Mouse (Mus musculus): ENCODE data around the gene Gprc5b. TPM values are rescaled to one million over a fixed set of nuclear protein-coding genes. Genes with fewer than 3 reads are reported as not detected.

Gprc5b gene
- polyA plus RNA-seq, 1 experiment from 2014 or later = 10.1 TPM

GRCm38 (mm10) chr7:118982586-118982985 lies 12.4 kb downstream of the Gprc5b start:
- 95% methylated on average over 4 of the region's 4 CpGs for WGBS
- peaks cover 77% of the 10 kb centered on the region for H3K36me3 ChIP-seq
- DNase-seq (ENCODE audit: low spot score) = no peak

GRCm38 (mm10) chr7:118981831-118982230 lies 13.2 kb downstream of the Gprc5b start:
- 94% methylated on average over 5 of the region's 5 CpGs for WGBS

More at GRCm38 (mm10) chr7:118982586-118982985, 12.4 kb downstream of the Gprc5b start:
- Histone ChIP-seq H3K9me3 (replicated peaks) (no peaks in the 10 kb centered on the region), H3K4me1 (peaks cover 39% of the 10 kb centered on the region), H3K27me3 (ENCODE audit: low read depth, poor library complexity, severe bottlenecking) (no peaks in the 10 kb centered on the region), H3K27ac (replicated peaks) (no peak overlapping the region), H3K4me3 (no peak overlapping the region)

GRCm38 (mm10) chr7:118981346-118981745 lies 13.7 kb downstream of the Gprc5b start:
- Histone ChIP-seq H3K4me3 (no peak overlapping the region), H3K9me3 (replicated peaks) (no peaks in the 10 kb centered on the region), H3K4me1 (peaks cover 41% of the 10 kb centered on the region), H3K27me3 (ENCODE audit: low read depth, poor library complexity, severe bottlenecking) (no peaks in the 10 kb centered on the region), H3K36me3 (peaks cover 78% of the 10 kb centered on the region), H3K27ac (replicated peaks) (no peak overlapping the region)
- 86% methylated on average over 4 of the region's 4 CpGs for WGBS
- DNase-seq (ENCODE audit: low spot score) = no peak

More at GRCm38 (mm10) chr7:118981831-118982230, 13.2 kb downstream of the Gprc5b start:
- Histone ChIP-seq H3K27ac (replicated peaks) (no peak overlapping the region), H3K4me3 (no peak overlapping the region), H3K36me3 (peaks cover 77% of the 10 kb centered on the region), H3K9me3 (replicated peaks) (no peaks in the 10 kb centered on the region), H3K4me1 (peaks cover 41% of the 10 kb centered on the region), H3K27me3 (ENCODE audit: low read depth, poor library complexity, severe bottlenecking) (no peaks in the 10 kb centered on the region)
- no peak for DNase-seq (ENCODE audit: low spot score)

GRCm38 (mm10) chr7:118979708-118980107 lies 15.3 kb downstream of the Gprc5b start:
- no peak for DNase-seq (ENCODE audit: low spot score)
- H3K36me3 ChIP-seq = peaks cover 93% of the 10 kb centered on the region
- H3K4me3 ChIP-seq = no peak overlapping the region
- no peaks in the 10 kb centered on the region for H3K27me3 ChIP-seq (ENCODE audit: low read depth, poor library complexity, severe bottlenecking)
- peaks cover 36% of the 10 kb centered on the region for H3K4me1 ChIP-seq
- WGBS = 89% methylated on average over 9 of the region's 9 CpGs
- no peaks in the 10 kb centered on the region for H3K9me3 ChIP-seq (replicated peaks)
- H3K27ac ChIP-seq (replicated peaks) = no peak overlapping the region

GRCm38 (mm10) chr7:118979121-118979520 lies 15.9 kb downstream of the Gprc5b start:
- H3K9me3 ChIP-seq (replicated peaks) = no peaks in the 10 kb centered on the region
- peaks cover 93% of the 10 kb centered on the region for H3K36me3 ChIP-seq
- H3K27me3 ChIP-seq (ENCODE audit: low read depth, poor library complexity, severe bottlenecking) = no peaks in the 10 kb centered on the region
- no peak for DNase-seq (ENCODE audit: low spot score)
- H3K27ac ChIP-seq (replicated peaks) = no peak overlapping the region
- H3K4me1 ChIP-seq = peaks cover 37% of the 10 kb centered on the region
- H3K4me3 ChIP-seq = no peak overlapping the region
- 93% methylated on average over 7 of the region's 7 CpGs for WGBS

- peaks cover 57% of the 10 kb centered on the region for H3K4me1 ChIP-seq
- DNase-seq (ENCODE audit: low spot score) = no peak
- H3K27me3 ChIP-seq (ENCODE audit: low read depth, poor library complexity, severe bottlenecking) = no peaks in the 10 kb centered on the region
- H3K9me3 ChIP-seq (replicated peaks) = no peaks in the 10 kb centered on the region
- H3K27ac ChIP-seq (replicated peaks) = peak overlapping the region; percentile 77
- peaks cover 93% of the 10 kb centered on the region for H3K36me3 ChIP-seq
- no peak overlapping the region for H3K4me3 ChIP-seq
- 81% methylated on average over 10 of the region's 10 CpGs for whole genome bisulfite sequencing
These were observed 17.9 kb downstream of the Gprc5b start for GRCm38 (mm10) chr7:118977167-118977543.

- 25% methylated on average over 14 of the region's 14 CpGs for WGBS
- Histone ChIP-seq H3K36me3 (peaks cover 91% of the 10 kb centered on the region), H3K27ac (replicated peaks) (peak overlapping the region; percentile 77), H3K4me3 (peak overlapping the region; percentile 20), H3K9me3 (replicated peaks) (no peaks in the 10 kb centered on the region), H3K4me1 (peaks cover 63% of the 10 kb centered on the region), H3K27me3 (ENCODE audit: low read depth, poor library complexity, severe bottlenecking) (no peaks in the 10 kb centered on the region)
- DNase-seq (ENCODE audit: low spot score) = peak; percentile 50
These were observed 18.4 kb downstream of the Gprc5b start for GRCm38 (mm10) chr7:118976414-118977166.

- WGBS = 86% methylated on average over 3 of the region's 3 CpGs
- H3K4me1 ChIP-seq = peaks cover 66% of the 10 kb centered on the region
- H3K9me3 ChIP-seq (replicated peaks) = no peaks in the 10 kb centered on the region
- DNase-seq (ENCODE audit: low spot score) = no peak
- no peaks in the 10 kb centered on the region for H3K27me3 ChIP-seq (ENCODE audit: low read depth, poor library complexity, severe bottlenecking)
- H3K4me3 ChIP-seq = peak overlapping the region; percentile 20; the same call in 1 of the 2 replicates
- H3K36me3 ChIP-seq = peaks cover 91% of the 10 kb centered on the region
- H3K27ac ChIP-seq (replicated peaks) = peak overlapping the region; percentile 77
These were observed 19.2 kb downstream of the Gprc5b start for GRCm38 (mm10) chr7:118975837-118976236.

- 90% methylated on average over 4 of the region's 4 CpGs for WGBS
These were observed 21.6 kb downstream of the Gprc5b start for GRCm38 (mm10) chr7:118973377-118973776.

GRCm38 (mm10) chr7:118972306-118972705 lies 22.7 kb downstream of the Gprc5b start:
- Histone ChIP-seq H3K27me3 (ENCODE audit: low read depth, poor library complexity, severe bottlenecking) (no peaks in the 10 kb centered on the region), H3K27ac (replicated peaks) (0 out of 2 replicates have a peak overlapping the region, but pooled peaks have one; percentile 30), H3K4me3 (no peak overlapping the region), H3K36me3 (peaks cover 79% of the 10 kb centered on the region), H3K4me1 (peaks cover 47% of the 10 kb centered on the region), H3K9me3 (replicated peaks) (no peaks in the 10 kb centered on the region)
- no peak for DNase-seq (ENCODE audit: low spot score)
- 78% methylated on average over 5 of the region's 5 CpGs for WGBS

More at GRCm38 (mm10) chr7:118973377-118973776, 21.6 kb downstream of the Gprc5b start:
- Histone ChIP-seq H3K4me1 (peaks cover 57% of the 10 kb centered on the region), H3K4me3 (no peak overlapping the region), H3K27ac (replicated peaks) (0 out of 2 replicates have a peak overlapping the region, but pooled peaks have one; percentile 30), H3K36me3 (peaks cover 88% of the 10 kb centered on the region), H3K27me3 (ENCODE audit: low read depth, poor library complexity, severe bottlenecking) (no peaks in the 10 kb centered on the region), H3K9me3 (replicated peaks) (no peaks in the 10 kb centered on the region)
- no peak for DNase-seq (ENCODE audit: low spot score)

GRCm38 (mm10) chr7:118971499-118971898 lies 23.5 kb downstream of the Gprc5b start:
- H3K36me3 ChIP-seq = peaks cover 74% of the 10 kb centered on the region
- no peak for DNase-seq (ENCODE audit: low spot score)
- WGBS = 84% methylated on average over 8 of the region's 8 CpGs
- H3K4me3 ChIP-seq = no peak overlapping the region
- no peak overlapping the region for H3K27ac ChIP-seq (replicated peaks)
- H3K9me3 ChIP-seq (replicated peaks) = no peaks in the 10 kb centered on the region
- H3K27me3 ChIP-seq (ENCODE audit: low read depth, poor library complexity, severe bottlenecking) = no peaks in the 10 kb centered on the region
- H3K4me1 ChIP-seq = peaks cover 39% of the 10 kb centered on the region

GRCm38 (mm10) chr7:118968870-118969269 lies 26.1 kb downstream of the Gprc5b start:
- WGBS = 86% methylated on average over 3 of the region's 3 CpGs
- no peaks in the 10 kb centered on the region for H3K9me3 ChIP-seq (replicated peaks)

GRCm38 (mm10) chr7:118965198-118965597 lies 29.8 kb downstream of the Gprc5b start:
- 41% methylated on average over 7 of the region's 7 CpGs for WGBS
- Histone ChIP-seq H3K4me3 (no peak overlapping the region), H3K27ac (replicated peaks) (no peak overlapping the region; the same call in 1 of the 2 replicates)

More at GRCm38 (mm10) chr7:118968870-118969269, 26.1 kb downstream of the Gprc5b start:
- Histone ChIP-seq H3K4me3 (no peak overlapping the region), H3K36me3 (peaks cover 48% of the 10 kb centered on the region), H3K27me3 (ENCODE audit: low read depth, poor library complexity, severe bottlenecking) (no peaks in the 10 kb centered on the region), H3K27ac (replicated peaks) (no peak overlapping the region), H3K4me1 (peaks cover 37% of the 10 kb centered on the region)
- no peak for DNase-seq (ENCODE audit: low spot score)

More at GRCm38 (mm10) chr7:118965198-118965597, 29.8 kb downstream of the Gprc5b start:
- Histone ChIP-seq H3K27me3 (ENCODE audit: low read depth, poor library complexity, severe bottlenecking) (no peaks in the 10 kb centered on the region), H3K36me3 (peaks cover 15% of the 10 kb centered on the region), H3K9me3 (replicated peaks) (no peaks in the 10 kb centered on the region), H3K4me1 (peaks cover 11% of the 10 kb centered on the region)
- DNase-seq (ENCODE audit: low spot score) = no peak

All from midbrain, embryonic 10.5 days (tissue).